Mouse (Mus musculus): Measurements from ENCODE around the gene Igdcc3. TPM values are rescaled to one million over a fixed set of nuclear protein-coding genes. Genes with fewer than 3 reads are reported as not detected.
A peak's percentile ranks its signal among the peaks of the same experiment; 100 is the strongest.

Gene Igdcc3
- polyA plus RNA-seq, 1 experiment from 2014 or later = 0.33 TPM

GRCm38 (mm10) chr9:65142399-65142798 is 1.4 kb downstream of the Igdcc3 start:
- Histone ChIP-seq H3K27ac (ENCODE audit: low read length) (no peak overlapping the region), H3K27me3 (replicated peaks; ENCODE audit: insufficient read depth, low read length) (0 out of 2 replicates have a peak, but pooled peaks cover 5% of the 10 kb centered on the region), H3K9ac (replicated peaks; ENCODE audit: low read depth) (no peak overlapping the region), H3K36me3 (ENCODE audit: insufficient read depth, low read length) (no peaks in the 10 kb centered on the region), H3K4me2 (replicated peaks; ENCODE audit: low read depth, low read length) (peak overlapping the region; percentile 100), H3K9me3 (ENCODE audit: low read length) (no peaks in the 10 kb centered on the region), H3K4me1 (ENCODE audit: insufficient read depth, low read depth, low read length) (peaks cover 8% of the 10 kb centered on the region; the same call in 1 of the 2 replicates), H3K4me3 (ENCODE audit: low read depth, low read length) (peak overlapping the region; percentile 61)
- no peak for DNase-seq (ENCODE audit: low spot score)
- no peak for TF ChIP-seq CTCF (IDR thresholded peaks at IDR 0.05)
- TF ChIP-seq EP300 (IDR thresholded peaks at IDR 0.05) = no peak
- WGBS = 4% methylated on average over 8 of the region's 8 CpGs
- 0 out of 2 replicates have a peak, but pooled peaks have one; percentile 7 for ATAC-seq

- Histone ChIP-seq H3K27me3 (replicated peaks; ENCODE audit: insufficient read depth, low read length) (0 out of 2 replicates have a peak, but pooled peaks cover 5% of the 10 kb centered on the region), H3K4me1 (ENCODE audit: insufficient read depth, low read depth, low read length) (peaks cover 4% of the 10 kb centered on the region; the same call in 1 of the 2 replicates), H3K36me3 (ENCODE audit: insufficient read depth, low read length) (no peaks in the 10 kb centered on the region), H3K9ac (replicated peaks; ENCODE audit: low read depth) (no peak overlapping the region), H3K4me2 (replicated peaks; ENCODE audit: low read depth, low read length) (no peak overlapping the region), H3K9me3 (ENCODE audit: low read length) (no peaks in the 10 kb centered on the region), H3K4me3 (ENCODE audit: low read depth, low read length) (no peak overlapping the region), H3K27ac (ENCODE audit: low read length) (no peak overlapping the region)
- 85% methylated on average over 5 of the region's 5 CpGs for WGBS
- ATAC-seq = no peak
- DNase-seq (ENCODE audit: low spot score) = no peak
- TF ChIP-seq CTCF (IDR thresholded peaks at IDR 0.05) = no peak
- TF ChIP-seq EP300 (IDR thresholded peaks at IDR 0.05) = no peak
These were observed 5.0 kb downstream of the Igdcc3 start for GRCm38 (mm10) chr9:65146001-65146400.

- no peak for TF ChIP-seq CTCF (IDR thresholded peaks at IDR 0.05)
- no peak for TF ChIP-seq EP300 (IDR thresholded peaks at IDR 0.05)
- Histone ChIP-seq H3K4me1 (ENCODE audit: insufficient read depth, low read depth, low read length) (no peaks in the 10 kb centered on the region), H3K27me3 (replicated peaks; ENCODE audit: insufficient read depth, low read length) (no peaks in the 10 kb centered on the region), H3K27ac (ENCODE audit: low read length) (no peak overlapping the region), H3K9me3 (ENCODE audit: low read length) (no peaks in the 10 kb centered on the region), H3K4me2 (replicated peaks; ENCODE audit: low read depth, low read length) (no peak overlapping the region), H3K9ac (replicated peaks; ENCODE audit: low read depth) (no peak overlapping the region), H3K36me3 (ENCODE audit: insufficient read depth, low read length) (no peaks in the 10 kb centered on the region), H3K4me3 (ENCODE audit: low read depth, low read length) (no peak overlapping the region)
- WGBS = 81% methylated on average over 7 of the region's 7 CpGs
- DNase-seq (ENCODE audit: low spot score) (no peak), ATAC-seq (no peak)
These were observed 7.5 kb downstream of the Igdcc3 start for GRCm38 (mm10) chr9:65148507-65148906.

GRCm38 (mm10) chr9:65152711-65153330 is 11.8 kb downstream of the Igdcc3 start:
- Histone ChIP-seq H3K4me2 (replicated peaks; ENCODE audit: low read depth, low read length) (no peak overlapping the region), H3K4me3 (ENCODE audit: low read depth, low read length) (no peak overlapping the region), H3K4me1 (ENCODE audit: insufficient read depth, low read depth, low read length) (no peaks in the 10 kb centered on the region), H3K9me3 (ENCODE audit: low read length) (no peaks in the 10 kb centered on the region), H3K36me3 (ENCODE audit: insufficient read depth, low read length) (no peaks in the 10 kb centered on the region), H3K9ac (replicated peaks; ENCODE audit: low read depth) (no peak overlapping the region), H3K27ac (ENCODE audit: low read length) (no peak overlapping the region), H3K27me3 (replicated peaks; ENCODE audit: insufficient read depth, low read length) (no peaks in the 10 kb centered on the region)
- no peak for DNase-seq (ENCODE audit: low spot score)
- TF ChIP-seq EP300 (IDR thresholded peaks at IDR 0.05) = no peak
- no peak for TF ChIP-seq CTCF (IDR thresholded peaks at IDR 0.05)
- 68% methylated on average over 6 of the region's 6 CpGs for WGBS
- no peak for ATAC-seq

GRCm38 (mm10) chr9:65153331-65153711 is 12.3 kb downstream of the Igdcc3 start:
- no peak for ATAC-seq
- H3K4me2 ChIP-seq (replicated peaks; ENCODE audit: low read depth, low read length) = no peak overlapping the region
- no peak for TF ChIP-seq CTCF (IDR thresholded peaks at IDR 0.05)
- TF ChIP-seq EP300 (IDR thresholded peaks at IDR 0.05) = no peak
- no peaks in the 10 kb centered on the region for H3K4me1 ChIP-seq (ENCODE audit: insufficient read depth, low read depth, low read length)
- WGBS = 15% methylated on average over 5 of the region's 5 CpGs
- no peaks in the 10 kb centered on the region for H3K9me3 ChIP-seq (ENCODE audit: low read length)
- H3K36me3 ChIP-seq (ENCODE audit: insufficient read depth, low read length) = no peaks in the 10 kb centered on the region
- H3K4me3 ChIP-seq (ENCODE audit: low read depth, low read length) = no peak overlapping the region
- H3K27me3 ChIP-seq (replicated peaks; ENCODE audit: insufficient read depth, low read length) = no peaks in the 10 kb centered on the region
- no peak overlapping the region for H3K27ac ChIP-seq (ENCODE audit: low read length)
- H3K9ac ChIP-seq (replicated peaks; ENCODE audit: low read depth) = no peak overlapping the region
- no peak for DNase-seq (ENCODE audit: low spot score)

- H3K27ac ChIP-seq (ENCODE audit: low read length) = no peak overlapping the region
These were observed 13.9 kb downstream of the Igdcc3 start for GRCm38 (mm10) chr9:65154692-65155455.

More at GRCm38 (mm10) chr9:65154692-65155455, 13.9 kb downstream of the Igdcc3 start:
- Histone ChIP-seq H3K9me3 (ENCODE audit: low read length) (no peaks in the 10 kb centered on the region), H3K4me2 (replicated peaks; ENCODE audit: low read depth, low read length) (no peak overlapping the region), H3K4me3 (ENCODE audit: low read depth, low read length) (no peak overlapping the region), H3K9ac (replicated peaks; ENCODE audit: low read depth) (no peak overlapping the region), H3K4me1 (ENCODE audit: insufficient read depth, low read depth, low read length) (no peaks in the 10 kb centered on the region), H3K27me3 (replicated peaks; ENCODE audit: insufficient read depth, low read length) (no peaks in the 10 kb centered on the region), H3K36me3 (ENCODE audit: insufficient read depth, low read length) (no peaks in the 10 kb centered on the region)
- ATAC-seq (no peak), DNase-seq (ENCODE audit: low spot score) (no peak)
- no peak for TF ChIP-seq CTCF (IDR thresholded peaks at IDR 0.05)
- TF ChIP-seq EP300 (IDR thresholded peaks at IDR 0.05) = no peak
- 49% methylated on average over 9 of the region's 9 CpGs for WGBS

Data from lung, postnatal 0 days (tissue).